Mouse (Mus musculus) stomach, postnatal 0 days (tissue): Measurements from ENCODE around the gene Pde1c.

ENCODE experiments used
- CTCF ChIP-seq: IDR thresholded peaks from 2 replicates; pipeline ENCODE4 v1.5.1; 2016; ENCODE audit warnings: antibody characterized with exemption, low read depth, mild to moderate bottlenecking, moderate library complexity
- EP300 ChIP-seq: optimal IDR thresholded peaks from 2 replicates; pipeline ENCODE3; 2016; ENCODE audit warnings: antibody characterized with exemption

DNA sequence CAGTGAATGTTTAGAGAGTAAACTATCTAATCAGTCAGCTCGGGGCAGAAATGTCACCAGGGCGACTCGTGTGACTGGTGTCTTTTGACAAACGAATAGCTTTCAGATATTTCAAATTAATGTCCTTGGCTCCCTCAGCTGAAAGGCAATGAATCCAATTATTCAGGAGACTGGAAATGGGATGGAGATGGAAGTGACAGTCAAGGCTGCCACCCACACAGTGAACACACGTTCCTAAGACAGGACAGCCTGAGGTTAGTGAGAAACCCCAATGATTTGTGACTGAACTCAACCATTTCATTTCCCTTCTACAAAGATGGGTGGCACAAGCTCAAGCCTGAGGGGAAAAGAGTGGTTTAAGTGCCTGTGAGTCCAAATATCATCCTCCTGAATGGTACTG, 470.5 kb downstream of the Pde1c start:
- TF ChIP-seq CTCF (no peak), EP300 (no peak)
